Mouse (Mus musculus): ENCODE results near the gene Shc2. TPM values are rescaled to one million over a fixed set of nuclear protein-coding genes. Genes with fewer than 3 reads are reported as not detected.

The Shc2 gene
- polyA plus RNA-seq, 1 experiment from 2014 or later, result 9.4 TPM

DNA sequence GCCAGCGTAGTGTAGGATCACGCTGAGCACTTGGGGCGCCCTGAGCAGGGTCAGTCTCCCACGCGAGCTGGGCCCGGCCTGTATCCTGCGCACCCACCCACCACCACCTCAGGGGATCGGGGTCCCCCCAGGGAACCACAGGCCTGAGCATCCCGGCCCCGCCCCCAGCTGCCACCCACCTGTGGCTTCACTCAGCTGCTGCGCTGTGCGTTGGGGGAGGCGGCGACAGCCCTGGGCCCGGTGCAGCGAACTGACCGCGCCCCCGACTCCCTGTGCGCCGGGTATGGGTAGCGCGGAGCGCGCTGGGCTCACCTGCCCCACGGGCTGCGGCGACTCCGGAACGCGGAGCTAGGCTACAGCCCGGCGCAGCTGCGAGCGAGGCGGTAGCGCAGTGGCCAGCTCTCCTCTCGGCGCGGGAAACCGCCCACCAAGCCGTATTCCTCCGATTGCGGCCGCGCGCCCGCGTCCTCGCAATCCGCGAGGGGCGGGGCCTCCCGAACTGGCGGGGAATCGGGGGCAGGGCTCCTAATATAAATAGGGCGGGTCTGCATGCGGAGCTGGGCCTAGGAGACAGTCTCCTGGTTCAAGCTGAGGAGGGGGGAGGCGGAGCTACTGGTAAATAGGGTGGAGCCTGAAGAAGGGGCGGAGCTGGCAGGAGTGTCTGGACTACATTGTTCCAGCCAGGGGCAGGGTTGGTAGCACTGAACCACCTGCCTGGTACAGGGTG lies 24.0 kb downstream of the Shc2 start, which contains the start of gene C2cd4c:
C2cd4c (minus strand) TSS at position 448 of the 727 bp plus-strand sequence.
- H3K27me3 ChIP-seq (ENCODE audit: control insufficient read depth, insufficient read depth, low read length), result peaks cover 24% of the 10 kb centered on the region
- no peaks in the 10 kb centered on the region for H3K36me3 ChIP-seq (ENCODE audit: control insufficient read depth, insufficient read depth, low read length)
- no peak within 1 kb of the TSS for H3K27ac ChIP-seq (ENCODE audit: low read depth, low read length)
- ATAC-seq (replicated peaks; ENCODE audit: low FRiP score), result peak; percentile 88
- H3K4me3 ChIP-seq (ENCODE audit: low read depth, low read length), result peak within 1 kb of the TSS; percentile 40
- under 1% methylated on average over 58 of the region's 60 CpGs for WGBS
- H3K4me2 ChIP-seq (ENCODE audit: low read depth, low read length, severe bottlenecking), result peak within 1 kb of the TSS; percentile 97
- DNase-seq (ENCODE audit: low spot score), result peak; percentile 85
- peaks cover 17% of the 10 kb centered on the region for H3K4me1 ChIP-seq (replicated peaks; ENCODE audit: control insufficient read depth, insufficient read depth, low read length)
- peak within 1 kb of the TSS; percentile 52 for H3K9ac ChIP-seq (ENCODE audit: low read length)
- H3K9me3 ChIP-seq (ENCODE audit: control insufficient read depth, low read length), result no peaks in the 10 kb centered on the region

DNA sequence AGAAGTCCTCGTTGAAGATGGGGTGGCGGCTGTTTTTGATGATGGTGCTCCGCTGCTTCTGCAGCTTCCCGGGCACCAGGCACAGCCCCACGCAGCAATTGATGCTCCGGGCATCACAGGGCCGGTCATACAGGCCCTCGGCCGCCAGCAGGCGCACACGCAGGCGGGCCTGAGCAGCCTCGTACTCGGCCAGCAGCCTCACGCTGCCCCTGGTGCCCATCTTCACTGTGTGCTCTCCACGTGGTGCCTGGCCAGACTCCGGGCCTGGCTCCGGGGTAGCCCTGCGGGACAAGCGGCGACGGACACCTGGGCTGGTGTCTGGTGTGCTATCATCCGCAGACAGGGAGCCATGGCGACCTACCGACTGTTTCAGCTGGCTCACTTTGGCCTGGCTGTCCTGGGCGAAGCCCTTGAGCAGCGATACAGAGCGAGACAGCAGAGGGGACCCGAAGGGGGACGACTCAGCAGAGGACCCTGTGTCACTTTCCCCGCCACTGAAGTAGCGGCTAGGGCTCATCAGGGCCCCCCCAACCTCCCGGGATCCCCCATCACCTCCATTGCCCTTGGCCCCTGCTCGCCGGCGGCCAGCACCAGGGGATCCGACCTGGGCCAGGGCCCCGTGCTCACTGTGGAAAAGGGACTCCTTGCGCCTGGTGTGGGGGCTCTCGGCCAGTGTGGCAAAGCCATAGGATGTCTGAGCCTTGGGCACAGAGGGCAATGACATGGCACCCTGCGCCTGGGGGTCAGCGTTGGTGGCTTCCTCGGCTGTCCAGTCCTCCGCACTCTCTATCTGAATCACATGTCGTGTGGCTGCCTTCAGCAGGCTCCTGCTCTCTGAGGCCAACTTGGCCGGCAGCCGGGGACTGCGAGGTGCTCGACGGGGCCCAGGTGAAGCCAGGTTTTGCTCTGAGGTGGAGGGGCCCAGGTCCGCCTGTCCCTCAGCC lies 25.3 kb downstream of the Shc2 start:
- Histone ChIP-seq H3K27ac (ENCODE audit: low read depth, low read length) (no peak overlapping the region), H3K27me3 (ENCODE audit: control insufficient read depth, insufficient read depth, low read length) (peaks cover 24% of the 10 kb centered on the region), H3K4me2 (ENCODE audit: low read depth, low read length, severe bottlenecking) (peak overlapping the region; percentile 42), H3K9me3 (ENCODE audit: control insufficient read depth, low read length) (no peaks in the 10 kb centered on the region), H3K4me3 (ENCODE audit: low read depth, low read length) (peak overlapping the region; percentile 7; the same call in 1 of the 2 replicates), H3K4me1 (replicated peaks; ENCODE audit: control insufficient read depth, insufficient read depth, low read length) (peaks cover 17% of the 10 kb centered on the region), H3K9ac (ENCODE audit: low read length) (peak overlapping the region; percentile 35), H3K36me3 (ENCODE audit: control insufficient read depth, insufficient read depth, low read length) (no peaks in the 10 kb centered on the region)
- 11% methylated on average over 51 of the region's 51 CpGs for WGBS
- DNase-seq (ENCODE audit: low spot score) (peak; percentile 71), ATAC-seq (replicated peaks; ENCODE audit: low FRiP score) (0 out of 2 replicates have a peak, but pooled peaks have one; percentile 26)

DNA sequence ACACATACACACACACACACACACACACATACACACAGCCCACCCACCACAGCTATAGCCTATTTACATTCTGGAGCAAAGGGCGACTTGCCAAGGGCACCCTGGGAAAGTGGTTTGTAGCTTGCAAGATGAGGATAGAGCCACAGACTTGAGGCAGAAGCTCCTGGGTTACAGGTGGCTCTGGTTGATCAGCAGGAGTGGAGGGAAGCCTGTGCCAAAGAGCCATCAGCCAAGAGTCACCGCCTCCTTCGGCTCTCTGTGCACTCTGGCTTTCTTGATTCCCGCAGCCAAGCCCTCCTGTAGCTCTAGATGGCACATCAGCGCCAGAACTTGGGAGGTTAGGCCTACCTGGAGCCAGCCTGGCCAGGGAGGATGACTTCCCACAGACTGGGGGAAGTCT lies 26.4 kb downstream of the Shc2 start:
- Histone ChIP-seq H3K4me2 (ENCODE audit: low read depth, low read length, severe bottlenecking) (no peak overlapping the region), H3K9me3 (ENCODE audit: control insufficient read depth, low read length) (no peaks in the 10 kb centered on the region), H3K4me3 (ENCODE audit: low read depth, low read length) (no peak overlapping the region), H3K27ac (ENCODE audit: low read depth, low read length) (no peak overlapping the region), H3K27me3 (ENCODE audit: control insufficient read depth, insufficient read depth, low read length) (peaks cover 24% of the 10 kb centered on the region), H3K4me1 (replicated peaks; ENCODE audit: control insufficient read depth, insufficient read depth, low read length) (peaks cover 17% of the 10 kb centered on the region), H3K36me3 (ENCODE audit: control insufficient read depth, insufficient read depth, low read length) (no peaks in the 10 kb centered on the region), H3K9ac (ENCODE audit: low read length) (no peak overlapping the region)
- no peak for DNase-seq (ENCODE audit: low spot score)
- WGBS, result 35% methylated on average over 5 of the region's 5 CpGs
- ATAC-seq (replicated peaks; ENCODE audit: low FRiP score), result no peak

DNA sequence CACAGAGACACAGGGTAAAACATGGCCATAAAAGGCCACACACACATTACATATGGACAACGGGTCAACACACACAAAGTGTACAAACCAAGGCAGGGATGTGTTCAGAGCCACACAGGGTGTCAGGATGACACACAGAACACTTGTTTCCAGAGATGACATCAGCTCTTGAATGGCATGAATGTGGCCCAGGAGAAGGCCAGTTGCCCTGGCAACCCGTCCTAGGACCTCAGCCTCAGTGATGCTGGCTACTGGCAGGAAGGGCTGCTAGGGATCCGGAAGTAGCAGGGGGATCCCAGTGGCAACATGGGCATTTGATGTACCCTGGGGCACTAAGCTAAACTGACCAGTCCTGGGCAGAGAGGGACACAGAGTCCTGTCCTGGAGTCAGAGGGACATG lies 28.4 kb downstream of the Shc2 start:
- Histone ChIP-seq H3K27ac (ENCODE audit: low read depth, low read length) (no peak overlapping the region), H3K9ac (ENCODE audit: low read length) (no peak overlapping the region), H3K9me3 (ENCODE audit: control insufficient read depth, low read length) (no peaks in the 10 kb centered on the region), H3K4me3 (ENCODE audit: low read depth, low read length) (no peak overlapping the region), H3K27me3 (ENCODE audit: control insufficient read depth, insufficient read depth, low read length) (peaks cover 24% of the 10 kb centered on the region), H3K4me1 (replicated peaks; ENCODE audit: control insufficient read depth, insufficient read depth, low read length) (peaks cover 17% of the 10 kb centered on the region), H3K36me3 (ENCODE audit: control insufficient read depth, insufficient read depth, low read length) (no peaks in the 10 kb centered on the region), H3K4me2 (ENCODE audit: low read depth, low read length, severe bottlenecking) (no peak overlapping the region)
- WGBS, result 82% methylated on average over 3 of the region's 3 CpGs
- no peak for DNase-seq (ENCODE audit: low spot score)
- no peak for ATAC-seq (replicated peaks; ENCODE audit: low FRiP score)

DNA sequence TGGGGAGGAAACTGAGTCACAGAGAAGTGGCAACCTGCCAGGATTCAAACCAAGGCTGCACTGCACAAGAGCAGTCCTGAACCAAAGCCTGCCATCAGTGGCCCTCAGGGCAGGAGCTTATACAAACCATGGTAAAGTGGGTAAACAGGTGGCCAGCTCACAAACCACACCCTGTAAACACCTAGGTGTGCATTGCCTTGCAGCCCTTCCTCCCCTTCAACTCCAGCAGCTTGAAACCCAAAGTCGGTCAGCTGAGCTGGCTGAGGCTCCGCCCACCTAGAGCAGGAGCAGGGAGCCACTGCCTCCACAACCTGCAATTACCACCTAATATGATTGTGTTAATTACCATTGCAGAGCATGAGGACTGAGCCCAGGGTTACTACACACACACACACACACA lies 29.8 kb downstream of the Shc2 start:
- no peak overlapping the region for H3K9ac ChIP-seq (ENCODE audit: low read length)
- no peak overlapping the region for H3K4me2 ChIP-seq (ENCODE audit: low read depth, low read length, severe bottlenecking)
- no peak overlapping the region for H3K4me3 ChIP-seq (ENCODE audit: low read depth, low read length)
- WGBS, result 42% methylated on average over 2 of the region's 2 CpGs
- H3K27ac ChIP-seq (ENCODE audit: low read depth, low read length), result no peak overlapping the region
- no peaks in the 10 kb centered on the region for H3K9me3 ChIP-seq (ENCODE audit: control insufficient read depth, low read length)
- DNase-seq (ENCODE audit: low spot score) (no peak), ATAC-seq (replicated peaks; ENCODE audit: low FRiP score) (no peak)
- peaks cover 10% of the 10 kb centered on the region for H3K4me1 ChIP-seq (replicated peaks; ENCODE audit: control insufficient read depth, insufficient read depth, low read length)
- H3K27me3 ChIP-seq (ENCODE audit: control insufficient read depth, insufficient read depth, low read length), result peaks cover 16% of the 10 kb centered on the region
- H3K36me3 ChIP-seq (ENCODE audit: control insufficient read depth, insufficient read depth, low read length), result no peaks in the 10 kb centered on the region

DNA sequence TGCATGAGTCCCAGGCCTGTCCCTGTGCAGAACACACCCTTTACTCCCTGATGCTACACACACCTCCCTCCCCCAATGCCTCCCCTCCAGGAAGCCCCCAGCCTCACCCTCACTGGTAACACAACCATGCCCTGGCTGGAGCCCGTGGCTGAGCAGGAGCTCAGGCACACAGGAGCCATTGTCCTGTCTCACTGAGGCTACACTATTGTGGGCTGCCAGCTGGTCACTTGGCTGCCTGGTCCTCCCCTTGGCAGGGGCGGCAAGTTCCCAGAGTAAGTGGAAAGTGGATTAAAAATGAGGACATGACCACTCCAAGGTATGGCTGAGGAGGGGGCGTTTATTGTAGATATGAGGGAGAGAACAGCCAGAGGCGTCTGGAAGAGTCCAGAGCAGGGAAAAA lies 31.2 kb downstream of the Shc2 start:
- Histone ChIP-seq H3K9ac (ENCODE audit: low read length) (no peak overlapping the region), H3K27me3 (ENCODE audit: control insufficient read depth, insufficient read depth, low read length) (peaks cover 4% of the 10 kb centered on the region), H3K4me1 (replicated peaks; ENCODE audit: control insufficient read depth, insufficient read depth, low read length) (no peaks in the 10 kb centered on the region), H3K27ac (ENCODE audit: low read depth, low read length) (no peak overlapping the region), H3K9me3 (ENCODE audit: control insufficient read depth, low read length) (no peaks in the 10 kb centered on the region), H3K4me3 (ENCODE audit: low read depth, low read length) (no peak overlapping the region), H3K36me3 (ENCODE audit: control insufficient read depth, insufficient read depth, low read length) (no peaks in the 10 kb centered on the region), H3K4me2 (ENCODE audit: low read depth, low read length, severe bottlenecking) (no peak overlapping the region)
- ATAC-seq (replicated peaks; ENCODE audit: low FRiP score) (no peak), DNase-seq (ENCODE audit: low spot score) (no peak)
- 68% methylated on average over 4 of the region's 4 CpGs for WGBS

DNA sequence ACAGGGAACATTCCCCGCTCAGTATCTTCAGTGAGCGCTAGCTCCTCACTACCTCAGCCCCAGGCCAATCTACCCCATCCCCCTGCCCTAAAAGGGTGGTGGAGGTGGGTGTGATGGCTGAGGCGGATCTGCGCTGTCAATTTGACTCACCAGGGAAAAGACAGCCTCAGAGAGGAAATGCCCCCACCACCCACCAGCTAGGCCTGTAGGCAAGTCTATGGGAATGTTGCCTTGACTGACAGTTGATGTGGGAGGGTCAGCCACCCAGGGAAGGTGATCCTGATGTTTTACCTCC lies 39.8 kb downstream of the Shc2 start:
- Histone ChIP-seq H3K4me3 (ENCODE audit: low read depth, low read length) (no peak overlapping the region), H3K36me3 (ENCODE audit: control insufficient read depth, insufficient read depth, low read length) (no peaks in the 10 kb centered on the region), H3K9me3 (ENCODE audit: control insufficient read depth, low read length) (no peaks in the 10 kb centered on the region), H3K27me3 (ENCODE audit: control insufficient read depth, insufficient read depth, low read length) (no peaks in the 10 kb centered on the region; the same call in 1 of the 2 replicates), H3K27ac (ENCODE audit: low read depth, low read length) (no peak overlapping the region), H3K4me2 (ENCODE audit: low read depth, low read length, severe bottlenecking) (no peak overlapping the region), H3K9ac (ENCODE audit: low read length) (no peak overlapping the region), H3K4me1 (replicated peaks; ENCODE audit: control insufficient read depth, insufficient read depth, low read length) (no peaks in the 10 kb centered on the region)
- no peak for ATAC-seq (replicated peaks; ENCODE audit: low FRiP score)
- DNase-seq (ENCODE audit: low spot score), result no peak
- WGBS, result 76% methylated on average over 4 of the region's 4 CpGs

DNA sequence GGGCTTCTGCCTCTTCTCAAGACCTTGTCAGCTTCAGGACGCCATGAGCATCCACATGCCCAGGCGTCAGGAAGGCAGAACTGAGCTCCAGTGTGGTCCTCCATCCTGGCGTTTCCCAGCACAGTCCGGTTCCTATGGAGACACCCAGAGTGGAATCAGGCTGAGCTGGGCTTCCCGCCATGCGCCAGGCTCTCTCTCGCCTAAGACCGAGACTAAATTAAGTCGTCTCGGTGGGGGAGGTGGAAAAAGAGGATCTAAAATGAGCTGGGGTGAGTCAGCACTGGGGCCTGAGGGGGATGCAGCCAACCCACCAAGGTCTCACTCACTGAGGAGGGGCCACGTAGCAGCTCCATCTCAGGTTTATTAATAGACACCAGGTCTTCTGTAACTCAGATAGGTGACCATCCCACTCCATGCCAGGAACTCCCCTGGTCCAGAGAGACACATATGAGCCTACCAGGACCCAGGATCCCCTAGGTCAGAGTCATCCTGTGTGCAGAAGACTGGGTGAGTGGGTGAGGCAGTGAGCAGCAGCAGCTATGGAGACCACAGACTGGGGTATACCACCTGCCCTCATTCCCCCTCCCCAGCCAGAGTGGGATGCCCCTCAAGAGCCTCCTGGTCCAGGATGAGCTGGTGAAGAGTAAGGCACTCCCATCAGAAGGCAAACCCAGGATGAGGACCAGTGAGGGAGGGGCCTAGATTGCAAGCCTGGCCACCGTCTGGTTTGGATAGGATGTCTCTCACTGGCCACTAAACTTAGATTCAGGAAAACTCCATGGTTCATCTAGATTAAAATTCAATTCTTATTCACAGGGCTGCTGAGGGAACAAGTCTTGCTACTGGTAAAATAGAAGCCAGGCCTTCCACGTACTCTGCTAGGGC lies 40.4 kb downstream of the Shc2 start:
- Histone ChIP-seq H3K4me2 (ENCODE audit: low read depth, low read length, severe bottlenecking) (no peak overlapping the region), H3K9ac (ENCODE audit: low read length) (no peak overlapping the region), H3K36me3 (ENCODE audit: control insufficient read depth, insufficient read depth, low read length) (no peaks in the 10 kb centered on the region), H3K4me1 (replicated peaks; ENCODE audit: control insufficient read depth, insufficient read depth, low read length) (no peaks in the 10 kb centered on the region), H3K27ac (ENCODE audit: low read depth, low read length) (no peak overlapping the region), H3K4me3 (ENCODE audit: low read depth, low read length) (no peak overlapping the region), H3K9me3 (ENCODE audit: control insufficient read depth, low read length) (no peaks in the 10 kb centered on the region), H3K27me3 (ENCODE audit: control insufficient read depth, insufficient read depth, low read length) (no peaks in the 10 kb centered on the region; the same call in 1 of the 2 replicates)
- DNase-seq (ENCODE audit: low spot score) (no peak), ATAC-seq (replicated peaks; ENCODE audit: low FRiP score) (no peak)
- 37% methylated on average over 13 of the region's 13 CpGs for WGBS

Data from forebrain, embryonic 11.5 days (tissue).